Mouse (Mus musculus): ENCODE measurements around the gene Sirt4. TPM values are rescaled to one million over a fixed set of nuclear protein-coding genes. Genes with fewer than 3 reads are reported as not detected.

Gene Sirt4
- total RNA-seq, 2 experiments from 2014 or later, result 26.8 to 31.2 TPM

GRCm38 (mm10) chr5:115482390-115483265 lies 1.9 kb downstream of the Sirt4 start:
- intact Hi-C loops (cut with DNase I), result no loop called here
- DNase-seq (ENCODE audit: extremely low spot score in 1 of 2, low spot score in 2 of 2), result no peak

GRCm38 (mm10) chr5:115480101-115480500 lies 4.4 kb downstream of the Sirt4 start:
- intact Hi-C loops (cut with DNase I), result no loop called here

GRCm38 (mm10) chr5:115479561-115479960 lies 5.0 kb downstream of the Sirt4 start:
- no peak for DNase-seq (ENCODE audit: extremely low spot score in 1 of 2, low spot score in 2 of 2)
- intact Hi-C loops (cut with DNase I), result no loop called here

More at GRCm38 (mm10) chr5:115480101-115480500, 4.4 kb downstream of the Sirt4 start:
- peak in 1 of 2 experiments; percentile 60 for DNase-seq (ENCODE audit: extremely low spot score in 1 of 2, low spot score in 2 of 2)

DNA sequence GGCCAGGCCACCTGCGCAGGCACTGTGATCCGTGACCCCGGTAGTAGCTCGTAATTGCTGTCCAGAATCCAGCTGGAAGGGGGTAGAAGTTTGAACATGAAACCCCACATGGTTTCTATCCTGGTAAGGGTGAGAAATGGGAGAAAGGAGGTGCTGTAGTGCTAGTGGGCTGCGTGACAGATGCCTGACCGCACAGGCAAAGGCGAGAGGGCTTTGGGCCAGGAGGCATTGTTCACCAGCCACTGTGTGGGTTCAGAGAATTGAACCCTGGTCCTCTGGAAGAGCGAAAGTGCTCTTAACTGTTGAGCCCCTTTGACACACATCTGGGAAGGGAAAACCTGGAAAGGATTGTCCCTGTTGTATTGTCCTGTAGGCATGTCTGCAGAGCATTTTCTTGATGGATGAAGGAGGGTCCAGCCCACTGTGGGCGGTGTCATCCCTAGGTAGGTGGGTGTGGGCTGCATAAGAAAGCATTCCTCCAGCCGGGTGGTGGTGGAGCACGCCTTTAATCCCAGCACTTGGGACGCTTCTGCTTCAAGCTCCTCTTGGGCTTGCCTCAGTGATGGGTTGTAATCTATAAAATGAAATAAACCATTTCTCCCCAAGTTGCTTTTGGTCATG lies 8.3 kb downstream of the Sirt4 start:
- no peak for DNase-seq (ENCODE audit: extremely low spot score in 1 of 2, low spot score in 2 of 2)
- intact Hi-C loops (cut with DNase I), result no loop called here

DNA sequence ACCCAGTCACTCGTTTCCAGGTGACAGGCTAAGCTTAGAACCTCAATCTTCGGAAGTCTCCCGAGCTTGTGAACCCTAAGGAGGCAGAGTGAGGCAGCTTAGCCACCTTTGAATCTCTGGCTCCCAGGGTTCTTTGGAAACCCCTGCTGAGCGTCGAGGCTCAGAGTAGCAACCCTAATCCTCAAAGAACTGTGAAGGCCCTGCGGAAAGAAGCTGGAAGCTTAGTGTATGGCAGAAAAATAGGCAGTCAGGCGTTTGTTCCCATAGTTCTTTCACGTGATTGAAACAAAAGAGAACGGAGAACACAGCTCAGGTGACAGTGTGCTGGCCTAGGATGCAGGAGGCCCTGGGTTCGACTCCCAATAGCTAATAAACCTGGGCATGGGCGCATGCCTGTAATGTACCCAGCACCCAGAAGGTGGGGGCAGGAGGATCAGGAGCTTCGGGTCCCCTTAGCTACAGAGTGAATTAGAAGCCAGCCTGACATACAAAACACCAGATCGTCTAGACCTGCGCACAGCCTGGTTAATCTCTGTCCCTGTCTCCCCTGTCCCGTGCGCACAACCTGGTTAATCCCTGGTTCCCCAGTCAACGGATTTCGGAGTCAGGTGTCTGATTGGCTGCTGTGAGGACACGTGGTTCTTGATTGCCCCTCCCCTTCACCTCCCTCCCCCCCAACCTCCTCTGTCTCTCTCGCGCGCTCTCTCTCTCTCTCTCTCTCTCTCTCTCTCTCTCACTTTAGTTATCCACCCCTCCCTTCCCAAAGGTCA lies 9.0 kb downstream of the Sirt4 start:
- peak in 1 of 2 experiments; percentile 53 for DNase-seq (ENCODE audit: extremely low spot score in 1 of 2, low spot score in 2 of 2)
- intact Hi-C loops (cut with DNase I), result no loop called here

DNA sequence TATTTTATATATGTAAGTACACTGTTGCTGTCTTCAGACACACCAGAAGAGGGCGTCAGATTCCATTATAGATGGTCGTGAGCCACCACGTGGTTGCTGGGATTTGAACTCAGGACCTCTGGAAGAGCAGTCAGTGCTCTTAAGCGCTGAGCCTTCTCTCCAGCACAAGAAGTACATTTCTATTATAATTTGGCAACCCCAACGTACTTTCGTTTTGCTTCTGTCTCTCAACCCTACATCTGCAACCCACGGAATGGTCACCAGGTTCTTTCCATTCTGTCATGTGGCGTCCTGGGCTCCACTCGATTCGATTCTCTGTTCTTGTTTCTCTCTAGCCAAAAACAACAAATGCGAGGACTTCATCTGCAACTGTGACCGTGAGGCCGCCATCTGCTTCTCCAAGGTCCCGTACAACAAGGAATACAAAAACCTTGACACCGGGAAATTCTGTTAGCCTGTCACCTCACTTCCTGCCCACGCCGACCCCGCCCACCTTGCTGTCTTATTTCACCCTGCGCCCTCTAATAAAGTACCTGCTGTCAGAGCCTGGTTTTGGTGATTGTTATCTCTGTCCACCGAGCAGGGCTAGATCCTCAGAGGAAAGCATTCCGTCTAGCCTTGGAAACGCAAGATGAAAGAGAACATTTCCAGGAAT lies 10.2 kb downstream of the Sirt4 start:
- intact Hi-C loops (cut with DNase I), result no loop called here

GRCm38 (mm10) chr5:115473191-115473590 lies 11.3 kb downstream of the Sirt4 start:
- intact Hi-C loops (cut with DNase I), result no loop called here
- no peak for DNase-seq (ENCODE audit: extremely low spot score in 1 of 2, low spot score in 2 of 2)

More for the DNA sequence above, 10.2 kb downstream of the Sirt4 start:
- no peak for DNase-seq (ENCODE audit: extremely low spot score in 1 of 2, low spot score in 2 of 2)

- DNase-seq (ENCODE audit: extremely low spot score in 1 of 2, low spot score in 2 of 2), result no peak
- intact Hi-C loops (cut with DNase I), result no loop called here
Measured at GRCm38 (mm10) chr5:115470766-115471531, 13.6 kb downstream of the Sirt4 start.

DNA sequence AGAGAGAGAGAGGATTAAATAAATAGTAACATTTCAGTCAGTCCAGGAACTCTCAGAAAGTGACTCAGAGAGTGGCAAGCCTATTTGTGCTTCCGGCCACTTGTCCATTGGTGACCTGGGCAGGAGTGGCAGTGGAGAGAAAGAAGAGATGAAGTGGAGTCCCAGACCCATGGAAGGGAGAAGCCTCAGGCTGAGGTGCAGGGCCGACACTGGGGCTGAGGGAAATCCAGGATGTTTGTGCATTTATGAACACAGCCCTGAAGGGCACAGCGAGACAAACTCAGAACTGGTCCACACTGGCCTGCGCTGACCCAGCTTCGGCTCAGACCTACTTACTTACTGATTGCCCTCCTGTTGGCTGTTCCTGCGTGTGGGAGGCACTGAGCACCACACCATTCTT lies 14.7 kb downstream of the Sirt4 start:
- intact Hi-C loops (cut with DNase I), result no loop called here
- no peak for DNase-seq (ENCODE audit: extremely low spot score in 1 of 2, low spot score in 2 of 2)

DNA sequence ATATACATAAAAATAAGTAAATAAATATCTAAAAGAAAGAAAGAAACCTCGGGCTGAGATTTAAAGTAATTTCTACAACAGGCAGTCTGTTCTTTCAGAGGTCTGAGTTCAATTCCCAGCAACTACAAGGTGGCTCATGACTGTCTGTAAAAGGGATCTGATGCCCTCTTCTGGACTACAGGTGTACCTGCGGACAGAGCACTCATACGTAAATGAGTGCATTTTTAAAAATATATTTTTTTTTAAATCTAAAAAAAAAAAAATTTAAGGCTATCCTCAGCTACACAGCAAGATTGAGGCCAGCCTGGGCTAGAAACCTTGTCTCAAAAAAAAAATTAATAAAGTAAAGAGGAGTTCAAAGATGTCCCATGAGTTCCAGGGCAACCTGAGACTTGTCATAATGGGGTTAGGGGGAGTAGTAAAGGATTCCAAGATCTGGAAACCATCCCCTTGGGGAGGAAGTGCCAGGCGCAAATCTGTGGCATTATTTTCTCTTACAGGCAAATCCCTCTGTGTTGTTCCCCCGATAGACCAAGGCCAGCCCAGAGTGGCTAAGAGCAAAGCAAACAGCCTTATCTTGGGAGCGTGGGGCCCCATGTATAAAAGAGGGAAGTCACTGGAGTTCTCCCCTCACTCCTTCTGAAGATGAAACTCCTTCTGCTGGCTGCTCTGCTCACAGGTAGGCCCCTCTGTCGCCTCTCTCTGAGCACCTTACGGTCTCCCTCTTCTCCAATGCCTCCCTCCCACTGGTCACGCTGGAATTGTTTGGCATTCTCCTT lies 18.7 kb downstream of the Sirt4 start, which contains the start of gene Pla2g1b:
Gene Pla2g1b (plus strand): TSS at position 621 of the 779 bp plus-strand sequence.
- no peak for DNase-seq (ENCODE audit: extremely low spot score in 1 of 2, low spot score in 2 of 2)
- intact Hi-C loops (cut with DNase I), result no loop called here

GRCm38 (mm10) chr5:115464408-115465115 lies 20.0 kb downstream of the Sirt4 start:
- no peak for DNase-seq (ENCODE audit: extremely low spot score in 1 of 2, low spot score in 2 of 2)
- intact Hi-C loops (cut with DNase I), result no loop called here

DNA sequence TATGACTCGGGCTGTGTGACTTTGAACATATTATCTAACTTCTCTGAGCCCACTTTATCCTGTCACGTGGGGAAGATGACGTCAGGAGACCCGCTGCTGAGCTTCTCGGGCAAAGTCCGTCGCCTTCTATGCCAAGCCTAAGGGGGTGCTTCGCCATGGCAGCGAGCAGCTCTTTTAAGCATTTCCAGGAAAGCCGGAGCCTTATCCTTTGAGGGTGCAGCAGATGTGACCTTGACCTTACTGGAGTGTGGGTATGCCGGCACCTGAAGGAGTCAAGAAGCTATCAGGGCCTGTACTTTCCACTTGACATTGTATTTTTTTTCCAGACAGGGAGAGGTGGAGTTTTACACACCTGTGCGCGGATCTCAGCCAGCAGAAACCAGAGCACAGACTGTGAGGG lies 25.6 kb downstream of the Sirt4 start:
- intact Hi-C loops (cut with DNase I), result no loop called here
- DNase-seq (ENCODE audit: extremely low spot score in 1 of 2, low spot score in 2 of 2), result no peak

- no peak for DNase-seq (ENCODE audit: extremely low spot score in 1 of 2, low spot score in 2 of 2)
- intact Hi-C loops (cut with DNase I), result no loop called here
Measured at GRCm38 (mm10) chr5:115455838-115456237, 28.7 kb downstream of the Sirt4 start.

GRCm38 (mm10) chr5:115454422-115455090 lies 30.0 kb downstream of the Sirt4 start:
- no peak for DNase-seq (ENCODE audit: extremely low spot score in 1 of 2, low spot score in 2 of 2)
- intact Hi-C loops (cut with DNase I), result no loop called here

DNA sequence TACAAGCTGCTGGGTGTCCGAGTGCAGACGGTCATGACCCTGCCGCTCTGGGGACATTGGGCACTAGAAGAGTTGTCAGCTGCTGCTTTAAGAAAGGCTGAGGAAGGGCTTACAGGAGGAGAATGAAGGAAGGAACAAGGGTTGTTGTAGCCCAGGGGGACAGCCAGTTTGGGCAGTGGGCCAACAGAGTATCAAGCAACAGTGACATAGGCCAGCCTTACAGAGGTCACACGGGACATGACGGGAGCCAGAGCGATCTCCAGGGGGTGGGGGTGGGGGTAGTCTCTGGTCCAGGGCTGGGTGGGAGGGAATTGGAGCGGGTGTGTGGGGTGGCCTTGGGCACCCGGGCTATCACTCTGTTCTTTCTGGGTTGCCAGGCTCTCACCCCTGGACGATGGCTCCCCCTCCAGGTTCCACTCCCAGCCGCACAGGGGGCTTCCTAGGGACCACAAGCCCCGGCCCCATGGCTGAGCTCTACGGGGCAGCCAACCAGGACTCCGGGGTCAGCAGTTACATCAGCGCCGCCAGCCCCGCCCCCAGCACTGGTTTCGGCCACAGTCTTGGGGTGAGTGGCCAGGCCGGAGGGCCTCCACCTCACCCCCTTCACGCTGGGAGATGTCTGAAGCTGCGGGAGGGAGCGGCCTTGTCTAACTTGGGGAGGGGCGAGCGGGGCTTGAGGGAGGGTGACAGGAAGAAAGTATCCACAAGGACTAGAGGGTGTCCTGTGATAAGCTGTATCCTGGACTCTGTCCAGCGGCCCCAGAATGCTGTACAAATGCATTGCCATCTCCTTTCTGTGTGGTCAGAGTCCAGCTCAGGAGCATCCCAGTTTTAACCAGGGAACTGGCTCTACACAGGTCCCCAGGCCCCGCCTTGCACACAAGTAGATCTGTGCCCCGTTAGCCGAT lies 33.9 kb downstream of the Sirt4 start:
- DNase-seq (ENCODE audit: extremely low spot score in 1 of 2, low spot score in 2 of 2), result no peak
- intact Hi-C loops (cut with DNase I), result no loop called here
